14 mouse cellular contexts compared by ENCODE assay signal in genomic region chr6:38096961-38097370, GRCm38 (mm10). TPM values are rescaled to one million over a fixed set of nuclear protein-coding genes. Genes with fewer than 3 reads are reported as not detected.
A peak's percentile ranks its signal among the peaks of the same experiment; 100 is the strongest.
DNase-seq lines count a peak whose midpoint lies in the region; ATAC-seq lines count a peak whose summit lies in the region.
"Had no signal": no experiment of that assay in that cellular context is flagged by ENCODE, and none has a peak within 500 bp of the region (broad histone marks: within the 10 kb centered on the region; RNA-seq: fewer than 3 reads in every experiment).

No protein-coding gene starts in this region.

- DNase-seq in urinary bladder, adult 18-20 months (ENCODE audit: low spot score in 2 of 2) = peak; percentile 39
- DNase-seq in urinary bladder, postnatal 4 days (ENCODE audit: low spot score in 2 of 2) = no peak
- peak; percentile 65 for DNase-seq in kidney, adult 9 months
- peak; percentile 34 for DNase-seq in urinary bladder, postnatal 25 days (ENCODE audit: low spot score)
- no peak for DNase-seq in left cerebral cortex, postnatal 25 days (ENCODE audit: low spot score in 2 of 2)
- no peak for DNase-seq in right cerebral cortex, postnatal 14 days
- no peak for DNase-seq in adrenal gland, postnatal 25 days
- DNase-seq: heart, postnatal 10 days; right cerebral cortex, postnatal 25 days had no signal

- no peak overlapping the region for H3K9ac ChIP-seq in lung, embryonic 15.5 days
- H3K9ac ChIP-seq: limb, embryonic 12.5 days had no signal

- no peak overlapping the region for H3K4me3 ChIP-seq in lung, embryonic 15.5 days
- H3K4me3 ChIP-seq: limb, embryonic 12.5 days had no signal

- 0 out of 2 replicates have a peak, but pooled peaks cover 3% of the 10 kb centered on the region for H3K4me1 ChIP-seq in lung, embryonic 15.5 days
- H3K4me1 ChIP-seq: limb, embryonic 12.5 days had no signal

- intact Hi-C loops in left cerebral cortex, postnatal 25 days (cut with DNase I) = no loop called here

- ATAC-seq in lung, embryonic 15.5 days (ENCODE audit: borderline replicate concordance, extremely low read depth, low FRiP score, low TSS enrichment) = peak; percentile 87
- ATAC-seq: inflammation-experienced regulatory T-cells, adult 6 months had no signal

- H3K27me3 ChIP-seq in lung, embryonic 15.5 days = no peaks in the 10 kb centered on the region
- H3K27me3 ChIP-seq: limb, embryonic 12.5 days had no signal

- H3K27ac ChIP-seq in lung, embryonic 15.5 days = peak overlapping the region; percentile 78
- H3K27ac ChIP-seq: limb, embryonic 12.5 days had no signal

- 35% methylated on average over 5 of the region's 5 CpGs for WGBS in lung, embryonic 15.5 days

- H3K9me3 ChIP-seq in lung, embryonic 15.5 days = no peaks in the 10 kb centered on the region

- H3K36me3 ChIP-seq in lung, embryonic 15.5 days = no peaks in the 10 kb centered on the region
- H3K36me3 ChIP-seq: limb, embryonic 12.5 days had no signal

- no peak overlapping the region for H3K4me2 ChIP-seq in lung, embryonic 15.5 days
- H3K4me2 ChIP-seq: limb, embryonic 12.5 days had no signal

RNA-seq across cellular contexts. Expression of gene Tmem213, which starts 12.1 kb away (rescaled TPM):
- polyA plus RNA-seq in lung, embryonic 15.5 days (2015; fragmentation: Nextera tagmentation; extraction: Ambion mirVana) = 49.7 and 58.9 TPM in 2 replicates
- not detected for total RNA-seq in left cerebral cortex, postnatal 25 days (2021)
- total RNA-seq in adrenal gland, postnatal 25 days (2021) = not detected in 2 replicates
- total RNA-seq: gastrocnemius, postnatal 4 days; heart, postnatal 10 days had no signal
- polyA plus RNA-seq: forebrain, embryonic 11.5 days; inflammation-experienced regulatory T-cells, adult 6 months had no signal

RNA-seq across cellular contexts. Expression of gene Atp6v0a4, which starts 27.4 kb away (rescaled TPM):
- polyA plus RNA-seq in lung, embryonic 15.5 days (2015; fragmentation: Nextera tagmentation; extraction: Ambion mirVana) = 3.2 and 5.9 TPM in 2 replicates
- 1 to 10 TPM; 1.9 to 3.1 TPM for total RNA-seq in left cerebral cortex, postnatal 25 days (2021)
- 0.76 and 0.79 TPM in 2 replicates for total RNA-seq in adrenal gland, postnatal 25 days (2021)
- polyA plus RNA-seq: forebrain, embryonic 11.5 days; inflammation-experienced regulatory T-cells, adult 6 months; limb, embryonic 12.5 days had no signal

RNA-seq across cellular contexts. Expression of gene Svopl, which starts 50.2 kb away (rescaled TPM):
- polyA plus RNA-seq in lung, embryonic 15.5 days (2015; fragmentation: Nextera tagmentation; extraction: Ambion mirVana) = 0.97 and 1.3 TPM in 2 replicates
- under 1 TPM; 0.16 to 0.18 TPM for total RNA-seq in left cerebral cortex, postnatal 25 days (2021)
- 1.7 and 1.9 TPM in 2 replicates for total RNA-seq in adrenal gland, postnatal 25 days (2021)

Comparison
In these comparisons a context has a peak if more than half of its experiments do, and no peak if none do; other contexts are left out.
1. DNase-seq: peak in urinary bladder, adult 18-20 months (2 of 2), kidney, adult 9 months (single experiment) and urinary bladder, postnatal 25 days (single experiment); none in urinary bladder, postnatal 4 days (0 of 2), left cerebral cortex, postnatal 25 days (0 of 2), right cerebral cortex, postnatal 14 days (single experiment) and adrenal gland, postnatal 25 days (single experiment).